Mouse (Mus musculus) C2C12 (cell line): ENCODE measurements around the gene Stard13. TPM values are rescaled to one million over a fixed set of nuclear protein-coding genes. Genes with fewer than 3 reads are reported as not detected.

Experiments
- H3K27me3 ChIP-seq: one replicate; pipeline ENCODE4 v1.6.1; 2011; ENCODE audit not compliant: control insufficient read depth, insufficient read depth, insufficient read length
- H3K36me3 ChIP-seq: one replicate; pipeline ENCODE4 v1.6.1; 2011; ENCODE audit not compliant: control insufficient read depth, insufficient read depth
- H3K4me3 ChIP-seq: one replicate; pipeline ENCODE4 v1.5.1; 2011; ENCODE audit warnings: mild to moderate bottlenecking, control low read depth; ENCODE audit not compliant: poor library complexity, insufficient read depth, severe bottlenecking
- H3K79me2 ChIP-seq: one replicate; pipeline ENCODE4 v1.6.1; 2011; ENCODE audit not compliant: control insufficient read depth, insufficient read depth
- H3K79me3 ChIP-seq: one replicate; pipeline ENCODE4 v1.6.1; 2011; ENCODE audit warnings: low read depth, control low read depth
- H3ac ChIP-seq: one replicate; pipeline ENCODE3; 2011; ENCODE audit warnings: low read depth; ENCODE audit not compliant: control insufficient read depth, insufficient read length
- CEBPB ChIP-seq: IDR thresholded peaks from one replicate; pipeline ENCODE4 v1.6.1; 2011; ENCODE audit warnings: low read depth, mild to moderate bottlenecking, control low read depth, moderate library complexity
- CTCF ChIP-seq: IDR thresholded peaks from one replicate; pipeline ENCODE4 v1.5.1; 2011; ENCODE audit not compliant: control insufficient read depth, insufficient read depth, insufficient read length
- FOSL1 ChIP-seq: IDR thresholded peaks from one replicate; pipeline ENCODE4 v1.8.0; 2011; ENCODE audit warnings: mild to moderate bottlenecking, low read length; ENCODE audit not compliant: poor library complexity, insufficient read depth, severe bottlenecking
- MAX ChIP-seq: IDR thresholded peaks from one replicate; pipeline ENCODE4 v1.6.1; 2011; ENCODE audit warnings: mild to moderate bottlenecking, control low read depth
- MYOD1 ChIP-seq: IDR thresholded peaks from one replicate; pipeline ENCODE4 v1.6.1; 2011; ENCODE audit warnings: low read depth; ENCODE audit not compliant: control insufficient read depth, insufficient read length
- MYOG ChIP-seq: IDR thresholded peaks from one replicate; pipeline ENCODE4 v1.6.1; 2011; ENCODE audit not compliant: control insufficient read depth, insufficient read length; ENCODE audit errors: extremely low read depth
- USF1 ChIP-seq: IDR thresholded peaks from one replicate; pipeline ENCODE4 v1.6.1; 2011; ENCODE audit warnings: low read depth, mild to moderate bottlenecking, control low read depth, moderate library complexity
- polyA plus RNA-seq: library from polyadenylated mRNA; unstranded; fragments of >200 nt; fragmentation: generic; extraction: Trizol; gene quantifications from one replicate; pipeline ENCODE4 v1.2.1, GENCODE M21; 2012; ENCODE audit warnings: missing spikeins

Stard13 gene
- polyA plus RNA-seq, 1 experiment: 6.6 TPM

DNA sequence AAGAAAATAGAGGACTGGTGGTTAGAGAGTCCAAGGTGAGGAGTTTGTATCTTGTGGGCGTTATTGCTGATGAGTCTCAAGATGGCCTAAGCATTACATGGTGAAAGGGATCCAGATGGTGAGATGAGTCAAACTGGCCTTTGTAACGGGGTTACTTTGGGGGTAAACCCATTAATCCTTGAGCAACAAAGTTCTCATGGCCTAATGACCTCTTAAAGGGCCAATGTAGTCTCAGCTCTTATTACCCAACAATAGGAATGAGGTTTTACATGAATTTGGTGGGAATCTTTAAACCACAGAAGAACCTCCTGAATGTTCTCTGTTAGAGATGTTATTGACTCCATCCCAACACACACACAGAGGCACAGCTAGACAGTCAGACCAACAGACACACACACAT lies 14.4 kb upstream of the Stard13 start:
- TF ChIP-seq CTCF (no peak), MYOG (no peak), CEBPB (peak; percentile 76), USF1 (no peak), MAX (no peak), FOSL1 (no peak), MYOD1 (no peak)
- no peaks in the 10 kb centered on the region for H3K27me3 ChIP-seq
- no peak overlapping the region for H3ac ChIP-seq
- H3K79me3 ChIP-seq: no peaks in the 10 kb centered on the region
- no peak overlapping the region for H3K4me3 ChIP-seq
- H3K79me2 ChIP-seq: no peaks in the 10 kb centered on the region
- H3K36me3 ChIP-seq: no peaks in the 10 kb centered on the region

- Histone ChIP-seq H3K4me3 (no peak overlapping the region), H3K79me3 (no peaks in the 10 kb centered on the region), H3K79me2 (no peaks in the 10 kb centered on the region), H3K36me3 (no peaks in the 10 kb centered on the region), H3ac (no peak overlapping the region), H3K27me3 (no peaks in the 10 kb centered on the region)
- TF ChIP-seq MAX (no peak), CTCF (no peak), USF1 (no peak), CEBPB (no peak), MYOG (no peak), FOSL1 (no peak), MYOD1 (no peak)
These were observed 13.7 kb upstream of the Stard13 start for GRCm38 (mm10) chr5:151247115-151247875.

GRCm38 (mm10) chr5:151246287-151246686 lies 12.7 kb upstream of the Stard13 start:
- Histone ChIP-seq H3K36me3 (no peaks in the 10 kb centered on the region), H3K79me3 (no peaks in the 10 kb centered on the region), H3ac (no peak overlapping the region), H3K79me2 (no peaks in the 10 kb centered on the region), H3K27me3 (no peaks in the 10 kb centered on the region), H3K4me3 (no peak overlapping the region)
- TF ChIP-seq CTCF: no peak

DNA sequence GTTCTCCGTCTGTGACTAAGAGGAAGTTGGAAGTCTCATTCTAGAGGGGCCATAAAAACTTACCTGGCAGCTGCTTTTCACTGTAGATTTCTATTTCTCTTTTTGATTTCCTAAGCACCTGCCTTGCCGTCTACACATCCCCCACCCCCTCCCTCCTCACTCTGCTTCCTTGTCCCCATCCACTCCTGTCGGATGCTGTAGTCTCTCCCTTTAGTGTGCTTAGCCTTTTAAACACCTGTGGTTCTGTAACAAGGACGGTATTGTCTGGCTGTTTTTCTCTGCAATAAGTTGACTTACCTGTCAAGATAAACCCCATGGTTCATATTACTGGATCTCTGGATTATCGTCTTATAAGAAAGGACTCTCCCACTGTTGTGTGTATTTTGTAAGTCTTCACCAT lies 11.9 kb upstream of the Stard13 start:
- no peaks in the 10 kb centered on the region for H3K36me3 ChIP-seq
- H3ac ChIP-seq: no peak overlapping the region
- H3K79me3 ChIP-seq: no peaks in the 10 kb centered on the region
- no peak overlapping the region for H3K4me3 ChIP-seq
- no peaks in the 10 kb centered on the region for H3K79me2 ChIP-seq
- no peak for TF ChIP-seq CTCF
- no peak for TF ChIP-seq MAX
- TF ChIP-seq CEBPB: no peak
- no peak for TF ChIP-seq MYOG
- TF ChIP-seq MYOD1: no peak
- no peak for TF ChIP-seq USF1
- no peak for TF ChIP-seq FOSL1
- H3K27me3 ChIP-seq: no peaks in the 10 kb centered on the region

DNA sequence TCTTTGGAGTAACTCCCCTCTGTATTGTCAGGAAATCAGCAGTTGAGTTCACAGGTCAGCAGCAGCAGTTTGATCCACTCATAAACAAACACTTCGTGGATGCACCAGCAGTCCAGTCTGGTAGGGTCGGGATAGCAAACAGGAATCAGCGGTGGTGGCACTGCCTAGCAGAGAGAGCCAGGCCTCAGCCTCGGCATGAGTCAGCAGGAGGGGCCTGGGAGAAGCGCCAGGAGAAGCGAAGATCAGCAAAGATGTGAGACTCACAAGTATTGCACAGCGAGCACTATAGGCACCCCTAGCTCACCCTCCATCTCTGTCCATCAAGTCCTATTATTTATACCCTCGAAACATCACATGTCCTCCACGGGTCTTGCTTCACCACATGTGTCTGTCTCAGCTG lies 5.1 kb upstream of the Stard13 start:
- no peaks in the 10 kb centered on the region for H3K36me3 ChIP-seq

DNA sequence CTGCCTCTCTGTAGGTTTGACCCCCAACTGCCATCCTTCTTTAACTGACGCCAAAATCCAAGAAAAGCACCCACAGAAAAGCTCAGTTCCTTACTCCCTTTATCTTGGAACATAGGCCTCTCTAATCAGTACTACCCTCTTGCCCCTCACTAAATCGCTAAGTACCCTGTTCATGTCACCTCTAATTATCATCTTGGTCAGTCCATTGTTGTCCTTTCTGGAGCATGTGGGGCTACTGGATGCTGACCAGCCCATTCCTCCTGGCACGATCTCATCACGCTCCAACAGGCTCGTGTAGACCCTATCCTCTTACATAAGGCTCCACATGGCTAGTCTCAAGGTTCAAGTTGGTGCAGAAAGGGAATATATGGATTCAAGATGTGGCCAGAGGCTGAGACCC lies 2.8 kb upstream of the Stard13 start:
- TF ChIP-seq CEBPB: no peak
- no peak for TF ChIP-seq FOSL1
- TF ChIP-seq MAX: no peak
- no peak for TF ChIP-seq CTCF
- TF ChIP-seq MYOG: no peak
- TF ChIP-seq MYOD1: no peak
- no peak for TF ChIP-seq USF1
- Histone ChIP-seq H3K4me3 (no peak overlapping the region), H3K79me2 (no peaks in the 10 kb centered on the region), H3ac (no peak overlapping the region), H3K36me3 (no peaks in the 10 kb centered on the region), H3K27me3 (no peaks in the 10 kb centered on the region), H3K79me3 (no peaks in the 10 kb centered on the region)

More for the DNA sequence above, 5.1 kb upstream of the Stard13 start:
- Histone ChIP-seq H3K79me3 (no peaks in the 10 kb centered on the region), H3K27me3 (no peaks in the 10 kb centered on the region), H3K4me3 (no peak overlapping the region), H3ac (no peak overlapping the region), H3K79me2 (no peaks in the 10 kb centered on the region)
- peak; percentile 20 for TF ChIP-seq CEBPB
- no peak for TF ChIP-seq MYOD1
